Mouse (Mus musculus): Measurements from ENCODE around the gene Wnt3a. TPM values are rescaled to one million over a fixed set of nuclear protein-coding genes. Genes with fewer than 3 reads are reported as not detected.

Gene Wnt3a
- polyA plus RNA-seq, 1 experiment: 0.28 TPM

GRCm38 (mm10) chr11:59332938-59333337 lies 42.4 kb upstream of the Wnt3a start:
- 76% methylated on average over 9 of the region's 9 CpGs for WGBS
- no peak for TF ChIP-seq POLR2A (IDR thresholded peaks at IDR 0.05; ENCODE audit: control insufficient read depth, extremely low read depth, insufficient read depth, low read length, poor library complexity)
- TF ChIP-seq CTCF (IDR thresholded peaks at IDR 0.05; ENCODE audit: borderline replicate concordance, control insufficient read depth, extremely low read depth, insufficient read depth, low read length, poor library complexity): no peak
- Histone ChIP-seq H3K36me3 (ENCODE audit: control insufficient read depth, insufficient read depth, low read length) (no peaks in the 10 kb centered on the region), H3K4me1 (replicated peaks; ENCODE audit: control insufficient read depth, insufficient read depth, low read length) (no peaks in the 10 kb centered on the region), H3K4me3 (ENCODE audit: control insufficient read depth, insufficient read depth, low read length) (no peak overlapping the region), H3K27ac (ENCODE audit: control insufficient read depth, insufficient read depth, low read length) (no peak overlapping the region), H3K27me3 (ENCODE audit: control insufficient read depth, insufficient read depth, low read length) (no peaks in the 10 kb centered on the region)
- DNase-seq: no peak

GRCm38 (mm10) chr11:59331167-59331869 lies 40.8 kb upstream of the Wnt3a start:
- WGBS: 94% methylated on average over 16 of the region's 16 CpGs
- TF ChIP-seq CTCF (IDR thresholded peaks at IDR 0.05; ENCODE audit: borderline replicate concordance, control insufficient read depth, extremely low read depth, insufficient read depth, low read length, poor library complexity) (no peak), POLR2A (IDR thresholded peaks at IDR 0.05; ENCODE audit: control insufficient read depth, extremely low read depth, insufficient read depth, low read length, poor library complexity) (no peak)
- no peaks in the 10 kb centered on the region for H3K4me1 ChIP-seq (replicated peaks; ENCODE audit: control insufficient read depth, insufficient read depth, low read length)
- no peak overlapping the region for H3K4me3 ChIP-seq (ENCODE audit: control insufficient read depth, insufficient read depth, low read length)
- DNase-seq: no peak
- no peaks in the 10 kb centered on the region for H3K27me3 ChIP-seq (ENCODE audit: control insufficient read depth, insufficient read depth, low read length)
- H3K36me3 ChIP-seq (ENCODE audit: control insufficient read depth, insufficient read depth, low read length): no peaks in the 10 kb centered on the region
- H3K27ac ChIP-seq (ENCODE audit: control insufficient read depth, insufficient read depth, low read length): no peak overlapping the region

- Histone ChIP-seq H3K27ac (ENCODE audit: control insufficient read depth, insufficient read depth, low read length) (no peak overlapping the region), H3K4me3 (ENCODE audit: control insufficient read depth, insufficient read depth, low read length) (no peak overlapping the region), H3K4me1 (replicated peaks; ENCODE audit: control insufficient read depth, insufficient read depth, low read length) (no peaks in the 10 kb centered on the region), H3K27me3 (ENCODE audit: control insufficient read depth, insufficient read depth, low read length) (no peaks in the 10 kb centered on the region), H3K36me3 (ENCODE audit: control insufficient read depth, insufficient read depth, low read length) (no peaks in the 10 kb centered on the region)
- peak; percentile 48 for DNase-seq
- WGBS: 63% methylated on average over 5 of the region's 5 CpGs
- TF ChIP-seq CTCF (IDR thresholded peaks at IDR 0.05; ENCODE audit: borderline replicate concordance, control insufficient read depth, extremely low read depth, insufficient read depth, low read length, poor library complexity): peak; percentile 82
- no peak for TF ChIP-seq POLR2A (IDR thresholded peaks at IDR 0.05; ENCODE audit: control insufficient read depth, extremely low read depth, insufficient read depth, low read length, poor library complexity)
These were observed 40.0 kb upstream of the Wnt3a start for GRCm38 (mm10) chr11:59330560-59330959.

GRCm38 (mm10) chr11:59329616-59330015 lies 39.1 kb upstream of the Wnt3a start:
- H3K4me1 ChIP-seq (replicated peaks; ENCODE audit: control insufficient read depth, insufficient read depth, low read length): no peaks in the 10 kb centered on the region
- 92% methylated on average over 6 of the region's 6 CpGs for WGBS
- no peaks in the 10 kb centered on the region for H3K27me3 ChIP-seq (ENCODE audit: control insufficient read depth, insufficient read depth, low read length)
- no peak overlapping the region for H3K4me3 ChIP-seq (ENCODE audit: control insufficient read depth, insufficient read depth, low read length)
- DNase-seq: no peak
- no peak for TF ChIP-seq CTCF (IDR thresholded peaks at IDR 0.05; ENCODE audit: borderline replicate concordance, control insufficient read depth, extremely low read depth, insufficient read depth, low read length, poor library complexity)
- TF ChIP-seq POLR2A (IDR thresholded peaks at IDR 0.05; ENCODE audit: control insufficient read depth, extremely low read depth, insufficient read depth, low read length, poor library complexity): no peak
- no peak overlapping the region for H3K27ac ChIP-seq (ENCODE audit: control insufficient read depth, insufficient read depth, low read length)
- H3K36me3 ChIP-seq (ENCODE audit: control insufficient read depth, insufficient read depth, low read length): no peaks in the 10 kb centered on the region

- H3K36me3 ChIP-seq (ENCODE audit: control insufficient read depth, insufficient read depth, low read length): no peaks in the 10 kb centered on the region
- no peaks in the 10 kb centered on the region for H3K4me1 ChIP-seq (replicated peaks; ENCODE audit: control insufficient read depth, insufficient read depth, low read length)
- TF ChIP-seq CTCF (IDR thresholded peaks at IDR 0.05; ENCODE audit: borderline replicate concordance, control insufficient read depth, extremely low read depth, insufficient read depth, low read length, poor library complexity) (no peak), POLR2A (IDR thresholded peaks at IDR 0.05; ENCODE audit: control insufficient read depth, extremely low read depth, insufficient read depth, low read length, poor library complexity) (no peak)
- H3K27me3 ChIP-seq (ENCODE audit: control insufficient read depth, insufficient read depth, low read length): no peaks in the 10 kb centered on the region
- DNase-seq: no peak
- WGBS: 97% methylated on average over 18 of the region's 18 CpGs
- no peak overlapping the region for H3K27ac ChIP-seq (ENCODE audit: control insufficient read depth, insufficient read depth, low read length)
- H3K4me3 ChIP-seq (ENCODE audit: control insufficient read depth, insufficient read depth, low read length): no peak overlapping the region
These were observed 37.1 kb upstream of the Wnt3a start for GRCm38 (mm10) chr11:59327625-59328024.

GRCm38 (mm10) chr11:59324777-59325176 lies 34.2 kb upstream of the Wnt3a start:
- DNase-seq: no peak
- Histone ChIP-seq H3K27me3 (ENCODE audit: control insufficient read depth, insufficient read depth, low read length) (no peaks in the 10 kb centered on the region), H3K27ac (ENCODE audit: control insufficient read depth, insufficient read depth, low read length) (no peak overlapping the region), H3K4me1 (replicated peaks; ENCODE audit: control insufficient read depth, insufficient read depth, low read length) (no peaks in the 10 kb centered on the region), H3K36me3 (ENCODE audit: control insufficient read depth, insufficient read depth, low read length) (no peaks in the 10 kb centered on the region), H3K4me3 (ENCODE audit: control insufficient read depth, insufficient read depth, low read length) (no peak overlapping the region)
- TF ChIP-seq CTCF (IDR thresholded peaks at IDR 0.05; ENCODE audit: borderline replicate concordance, control insufficient read depth, extremely low read depth, insufficient read depth, low read length, poor library complexity): no peak
- TF ChIP-seq POLR2A (IDR thresholded peaks at IDR 0.05; ENCODE audit: control insufficient read depth, extremely low read depth, insufficient read depth, low read length, poor library complexity): no peak
- WGBS: 80% methylated on average over 5 of the region's 5 CpGs

All from thymus, adult 2 months (tissue).